Mouse (Mus musculus) layer of hippocampus, adult 9-10 months (tissue): ENCODE results near the gene Ptk7.
A peak's percentile ranks its signal among the peaks of the same experiment; 100 is the strongest.

Source experiments
- DNase-seq: peaks from one replicate; pipeline ENCODE4 v3.0.0; 2022; ENCODE audit warnings: low spot score

The Ptk7 gene

GRCm38 (mm10) chr17:46628791-46629684, at the start of gene Ptk7:
Gene Ptk7 (minus strand): TSS chr17:46629504.
- DNase-seq: no peak

- no peak for DNase-seq
Observed at GRCm38 (mm10) chr17:46678911-46679310, 49.6 kb upstream of the Ptk7 start.

GRCm38 (mm10) chr17:46678416-46678815, 49.1 kb upstream of the Ptk7 start, which contains the start of gene Mea1:
Gene Mea1 (plus strand): TSS chr17:46678793.
- DNase-seq: no peak

- DNase-seq: no peak
Observed at GRCm38 (mm10) chr17:46674530-46675283, 45.4 kb upstream of the Ptk7 start.

- peak; percentile 75 for DNase-seq
Observed at GRCm38 (mm10) chr17:46673850-46674529, 44.7 kb upstream of the Ptk7 start, which contains the start of gene Rrp36. Gene Rrp36 (minus strand): TSS chr17:46674352.

- no peak for DNase-seq
Observed at GRCm38 (mm10) chr17:46669911-46670310, 40.6 kb upstream of the Ptk7 start.

GRCm38 (mm10) chr17:46667712-46668111, 38.4 kb upstream of the Ptk7 start:
- DNase-seq: no peak

- DNase-seq: no peak
Observed at GRCm38 (mm10) chr17:46662730-46663129, 33.4 kb upstream of the Ptk7 start.

- no peak for DNase-seq
Observed at GRCm38 (mm10) chr17:46661981-46662380, 32.7 kb upstream of the Ptk7 start.

- no peak for DNase-seq
Observed at GRCm38 (mm10) chr17:46661351-46661750, 32.0 kb upstream of the Ptk7 start.

GRCm38 (mm10) chr17:46656054-46656453, 26.8 kb upstream of the Ptk7 start:
- DNase-seq: no peak

GRCm38 (mm10) chr17:46651755-46652547, 22.6 kb upstream of the Ptk7 start:
- DNase-seq: no peak

- no peak for DNase-seq
Observed at GRCm38 (mm10) chr17:46651292-46651691, 22.0 kb upstream of the Ptk7 start.

GRCm38 (mm10) chr17:46650232-46651031, 21.1 kb upstream of the Ptk7 start, which contains the start of gene Cul7:
Gene Cul7 (plus strand): TSS chr17:46650337.
- DNase-seq: peak; percentile 30

GRCm38 (mm10) chr17:46649811-46650210, 20.5 kb upstream of the Ptk7 start:
- no peak for DNase-seq

- no peak for DNase-seq
Observed at GRCm38 (mm10) chr17:46648436-46648835, 19.1 kb upstream of the Ptk7 start.

- DNase-seq: no peak
Observed at GRCm38 (mm10) chr17:46647279-46647678, 18.0 kb upstream of the Ptk7 start.

GRCm38 (mm10) chr17:46646322-46646662, 17.0 kb upstream of the Ptk7 start:
- DNase-seq: no peak

GRCm38 (mm10) chr17:46645561-46646321, 16.4 kb upstream of the Ptk7 start, which contains the start of the genes Klc4 and Mrpl2:
Gene Klc4 (minus strand): TSS chr17:46646022.
Gene Mrpl2 (plus strand): TSS chr17:46646229.
- peak; percentile 98 for DNase-seq
